Mouse (Mus musculus) lung, adult 2 months (tissue): ENCODE measurements around the gene Foxn3. TPM values are rescaled to one million over a fixed set of nuclear protein-coding genes. Genes with fewer than 3 reads are reported as not detected.
A peak's percentile ranks its signal among the peaks of the same experiment; 100 is the strongest.

Experiments used
- DNase-seq: peaks from one replicate; pipeline ENCODE4 v3.0.0; 2022
- H3K4me1 ChIP-seq: fragments of 200-500 bp; 2 replicates; pipeline ENCODE4 v1.6.1; 2011; ENCODE audit warnings: low read length; ENCODE audit not compliant: control insufficient read depth, insufficient read depth
- H3K4me3 ChIP-seq: fragments of 200-500 bp; replicated peaks from 2 replicates; pipeline ENCODE3; 2011; ENCODE audit warnings: low read depth, mild to moderate bottlenecking, control low read depth, low read length; ENCODE audit errors: extremely low read depth
- CTCF ChIP-seq: fragments of 200-500 bp; IDR thresholded peaks from 2 replicates; pipeline ENCODE4 v1.5.1; 2011; ENCODE audit warnings: mild to moderate bottlenecking, low read length, control low read depth; ENCODE audit not compliant: insufficient read depth
- POLR2A ChIP-seq: fragments of 200-500 bp; IDR thresholded peaks from 2 replicates; pipeline ENCODE4 v1.6.1; 2011; ENCODE audit warnings: low read depth, mild to moderate bottlenecking, control low read depth, low read length, borderline replicate concordance; ENCODE audit errors: extremely low read depth
- WGBS: fragments of 180-500 bp; shearing (Covaris S2); methylation state at CpG from one replicate; pipeline ENCODE4 v1.1.7; 2018; 5-methylcytosine and 5-hydroxymethylcytosine counted together
- polyA plus RNA-seq: library from polyadenylated mRNA; depleted of rRNA; stranded (reverse); fragments of >200 nt; gene quantifications from 2 replicates; pipeline ENCODE4 v1.2.3, GENCODE M21; 2012

Gene Foxn3
- polyA plus RNA-seq, 1 experiment: 48.2 TPM

DNA sequence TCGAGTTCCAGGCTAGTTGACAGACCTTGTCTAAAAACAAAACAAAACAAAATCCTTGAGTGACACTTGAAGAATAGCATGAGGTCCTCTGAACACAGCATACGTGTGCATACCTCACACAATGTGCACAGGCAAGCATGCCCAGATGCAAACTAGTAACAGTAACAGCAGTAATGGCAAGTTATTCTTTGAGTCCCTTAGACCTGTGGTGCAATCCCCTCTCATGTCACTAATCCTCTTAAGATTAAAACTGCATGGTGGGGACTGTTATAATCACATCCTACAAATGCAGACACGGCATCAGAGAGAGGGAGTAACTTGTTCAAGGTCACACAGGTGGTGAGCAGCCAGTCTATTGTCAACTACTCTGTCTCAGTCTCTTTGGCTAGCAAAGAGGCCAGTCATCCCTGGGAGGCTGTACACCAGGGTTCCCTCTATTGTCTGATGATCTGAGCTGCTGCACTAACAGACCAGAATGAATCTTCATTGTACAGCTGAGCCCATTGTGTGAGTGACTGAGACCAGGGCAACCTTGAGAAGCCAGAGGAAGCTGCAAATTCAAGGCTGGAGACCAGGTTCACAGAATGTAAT is 383.1 kb downstream of the Foxn3 start:
- no peaks in the 10 kb centered on the region for H3K4me1 ChIP-seq
- no peak for DNase-seq
- no peak overlapping the region for H3K4me3 ChIP-seq
- TF ChIP-seq CTCF (no peak), POLR2A (no peak)
- WGBS: 70% methylated on average over 3 of the region's 3 CpGs

GRCm38 (mm10) chr12:99174979-99175621 is 388.3 kb downstream of the Foxn3 start:
- no peak overlapping the region for H3K4me3 ChIP-seq
- TF ChIP-seq CTCF: no peak
- no peak for TF ChIP-seq POLR2A
- 54% methylated on average over 11 of the region's 11 CpGs for WGBS
- DNase-seq: no peak
- H3K4me1 ChIP-seq: no peaks in the 10 kb centered on the region

GRCm38 (mm10) chr12:99172170-99172569 is 391.2 kb downstream of the Foxn3 start:
- 77% methylated on average over 5 of the region's 5 CpGs for WGBS
- TF ChIP-seq CTCF: 0 out of 2 replicates have a peak, but pooled peaks have one; percentile 4
- no peak for TF ChIP-seq POLR2A
- no peaks in the 10 kb centered on the region for H3K4me1 ChIP-seq
- H3K4me3 ChIP-seq: no peak overlapping the region
- no peak for DNase-seq

- no peak for TF ChIP-seq POLR2A
- no peak for TF ChIP-seq CTCF
- 84% methylated on average over 6 of the region's 6 CpGs for WGBS
- Histone ChIP-seq H3K4me3 (no peak overlapping the region), H3K4me1 (no peaks in the 10 kb centered on the region)
- no peak for DNase-seq
These were observed 393.5 kb downstream of the Foxn3 start for GRCm38 (mm10) chr12:99169925-99170324.

GRCm38 (mm10) chr12:99166091-99166490 is 397.3 kb downstream of the Foxn3 start:
- TF ChIP-seq CTCF (no peak), POLR2A (no peak)
- Histone ChIP-seq H3K4me1 (0 out of 2 replicates have a peak, but pooled peaks cover 2% of the 10 kb centered on the region), H3K4me3 (no peak overlapping the region)
- WGBS: 86% methylated on average over 6 of the region's 6 CpGs
- no peak for DNase-seq

GRCm38 (mm10) chr12:99163342-99163682 is 400.1 kb downstream of the Foxn3 start:
- 76% methylated on average over 9 of the region's 9 CpGs for WGBS
- no peak for TF ChIP-seq POLR2A
- TF ChIP-seq CTCF: no peak
- no peak overlapping the region for H3K4me3 ChIP-seq
- no peak for DNase-seq
- 0 out of 2 replicates have a peak, but pooled peaks cover 2% of the 10 kb centered on the region for H3K4me1 ChIP-seq

- DNase-seq: no peak
- WGBS: 64% methylated on average over 12 of the region's 12 CpGs
- no peak for TF ChIP-seq CTCF
- no peak for TF ChIP-seq POLR2A
- Histone ChIP-seq H3K4me1 (0 out of 2 replicates have a peak, but pooled peaks cover 2% of the 10 kb centered on the region), H3K4me3 (no peak overlapping the region)
These were observed 400.6 kb downstream of the Foxn3 start for GRCm38 (mm10) chr12:99162639-99163341.

DNA sequence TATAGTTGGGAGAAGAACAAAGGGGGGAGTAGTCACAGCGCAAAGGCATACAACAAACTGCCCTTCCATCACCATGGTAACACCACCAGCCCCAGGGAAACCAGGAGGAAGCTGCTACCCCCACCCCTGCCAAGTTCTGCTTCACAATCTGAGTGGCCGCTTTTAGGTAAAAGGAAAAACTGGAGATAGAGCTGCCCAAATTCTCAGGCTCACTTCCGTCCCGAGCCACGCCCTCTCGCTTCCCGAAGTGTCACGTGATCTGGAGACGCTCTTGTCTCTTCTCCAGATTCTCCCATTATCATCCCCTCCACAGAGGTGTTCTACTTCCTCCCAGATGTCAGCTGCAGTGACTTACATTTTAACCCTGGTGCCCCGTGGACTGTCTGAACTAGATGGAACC is 401.2 kb downstream of the Foxn3 start:
- DNase-seq: no peak
- WGBS: 47% methylated on average over 10 of the region's 10 CpGs
- no peak for TF ChIP-seq CTCF
- no peak for TF ChIP-seq POLR2A
- Histone ChIP-seq H3K4me3 (no peak overlapping the region), H3K4me1 (0 out of 2 replicates have a peak, but pooled peaks cover 2% of the 10 kb centered on the region)

GRCm38 (mm10) chr12:99160061-99160460 is 403.3 kb downstream of the Foxn3 start:
- TF ChIP-seq CTCF (no peak), POLR2A (no peak)
- DNase-seq: no peak
- no peak overlapping the region for H3K4me3 ChIP-seq
- H3K4me1 ChIP-seq: 0 out of 2 replicates have a peak, but pooled peaks cover 2% of the 10 kb centered on the region
- WGBS: 78% methylated on average over 8 of the region's 8 CpGs
